Mouse (Mus musculus) gastrocnemius, postnatal 25 days (tissue): ENCODE results near the gene Tab1. TPM values are rescaled to one million over a fixed set of nuclear protein-coding genes. Genes with fewer than 3 reads are reported as not detected.

Experiments
- DNase-seq: peaks from one replicate; pipeline ENCODE4 v3.0.0; 2022
- total RNA-seq, 2 experiments: library from RNA; stranded (reverse); gene quantifications; 1 replicate in 1 of 2; 2 replicates in 1 of 2; pipeline ENCODE4 v1.2.3; 2021

Tab1 gene
- total RNA-seq, 2 experiments from 2014 or later: 13.8 to 14.6 TPM

- DNase-seq: no peak
Measured at GRCm38 (mm10) chr15:80208446-80208845, 75.5 kb downstream of the Tab1 start.

Other genes starting within 250 kb of the Tab1 start
- gene Apobec3, start 241.5 kb upstream of the Tab1 start, total RNA-seq: 1 to 10 TPM; 2.3 to 4.0 TPM
- gene Cbx7, start 162.0 kb upstream of the Tab1 start, total RNA-seq: 10 to 100 TPM in 1 of 2 experiments, 1 to 10 TPM in 1; 8.6 to 11.1 TPM
- 10 to 100 TPM; 13.9 to 16.7 TPM for gene Pdgfb, start 118.2 kb upstream of the Tab1 start, total RNA-seq
- 10 to 100 TPM; 34.6 to 37.7 TPM for gene Syngr1, start 41.8 kb upstream of the Tab1 start, total RNA-seq
- 10 to 100 TPM; 48.4 to 80.1 TPM for gene Rpl3, start 41.3 kb upstream of the Tab1 start, total RNA-seq
- 1 to 10 TPM in 1 of 2 experiments, under 1 TPM in 1; 0.87 to 1.1 TPM for gene Mgat3, start 40.6 kb downstream of the Tab1 start, total RNA-seq
- 10 to 100 TPM; 19.5 to 23.2 TPM for gene Mief1, start 100.9 kb downstream of the Tab1 start, total RNA-seq
- 1 to 10 TPM; 4.0 to 7.5 TPM for gene AC140267.1, start 102.7 kb downstream of the Tab1 start, total RNA-seq
- gene Atf4, start 122.1 kb downstream of the Tab1 start, total RNA-seq: 100 to 1,000 TPM; 107 to 114 TPM
- gene Rps19bp1, start 131.2 kb downstream of the Tab1 start, total RNA-seq: 10 to 100 TPM in 1 of 2 experiments, 1 to 10 TPM in 1; 9.9 to 11.2 TPM
- under 1 TPM; 0.11 to 0.43 TPM for gene Cacna1i, start 154.1 kb downstream of the Tab1 start, total RNA-seq